Mouse (Mus musculus) liver, embryonic 12.5 days (tissue): ENCODE results near the gene Grem1. TPM values are rescaled to one million over a fixed set of nuclear protein-coding genes. Genes with fewer than 3 reads are reported as not detected.

Experiments used
- ATAC-seq: fragments of 200-750 bp; cut with Nextera tagmentation; 2 replicates; pipeline ENCODE4 v1.8.0; 2017; ENCODE audit warnings: moderate number of reproducible peaks, mild to moderate bottlenecking, moderate library complexity
- H3K27ac ChIP-seq: fragments of 300-500 bp; sonication (generic); 2 replicates; pipeline ENCODE4 v1.5.1; 2016; ENCODE audit warnings: mild to moderate bottlenecking
- H3K27me3 ChIP-seq: fragments of 300-500 bp; sonication (generic); replicated peaks from 2 replicates; pipeline ENCODE4 v1.6.1; 2016; ENCODE audit warnings: mild to moderate bottlenecking, moderate library complexity
- H3K36me3 ChIP-seq: fragments of 300-500 bp; sonication (generic); 2 replicates; pipeline ENCODE4 v1.6.1; 2016; ENCODE audit warnings: mild to moderate bottlenecking, moderate library complexity
- H3K4me1 ChIP-seq: fragments of 300-500 bp; sonication (generic); 2 replicates; pipeline ENCODE4 v1.6.1; 2016
- H3K4me2 ChIP-seq: fragments of 300-500 bp; sonication (generic); 2 replicates; pipeline ENCODE4 v1.6.1; 2016; ENCODE audit warnings: mild to moderate bottlenecking, moderate library complexity
- H3K4me3 ChIP-seq: fragments of 300-500 bp; sonication (generic); 2 replicates; pipeline ENCODE4 v1.5.1; 2016; ENCODE audit warnings: mild to moderate bottlenecking, moderate library complexity
- H3K9ac ChIP-seq: fragments of 300-500 bp; sonication (generic); 2 replicates; pipeline ENCODE4 v1.6.1; 2016; ENCODE audit warnings: mild to moderate bottlenecking, moderate library complexity
- H3K9me3 ChIP-seq: fragments of 300-500 bp; sonication (generic); replicated peaks from 2 replicates; pipeline ENCODE4 v1.6.1; 2016; ENCODE audit warnings: mild to moderate bottlenecking, moderate library complexity
- WGBS: fragments of 180-500 bp; shearing (Covaris S2); methylation state at CpG from one replicate; pipeline ENCODE4 v1.1.7; 2016; ENCODE audit not compliant: insufficient replicate concordance; 5-methylcytosine and 5-hydroxymethylcytosine counted together
- polyA plus RNA-seq: library from polyadenylated mRNA; unstranded; fragments of >200 nt; fragmentation: Nextera tagmentation; extraction: Ambion mirVana; gene quantifications from 2 replicates; pipeline ENCODE4 v1.2.1, GENCODE M21; 2016

Gene Grem1
- 0.13 and 0.19 TPM in 2 replicates for polyA plus RNA-seq

DNA sequence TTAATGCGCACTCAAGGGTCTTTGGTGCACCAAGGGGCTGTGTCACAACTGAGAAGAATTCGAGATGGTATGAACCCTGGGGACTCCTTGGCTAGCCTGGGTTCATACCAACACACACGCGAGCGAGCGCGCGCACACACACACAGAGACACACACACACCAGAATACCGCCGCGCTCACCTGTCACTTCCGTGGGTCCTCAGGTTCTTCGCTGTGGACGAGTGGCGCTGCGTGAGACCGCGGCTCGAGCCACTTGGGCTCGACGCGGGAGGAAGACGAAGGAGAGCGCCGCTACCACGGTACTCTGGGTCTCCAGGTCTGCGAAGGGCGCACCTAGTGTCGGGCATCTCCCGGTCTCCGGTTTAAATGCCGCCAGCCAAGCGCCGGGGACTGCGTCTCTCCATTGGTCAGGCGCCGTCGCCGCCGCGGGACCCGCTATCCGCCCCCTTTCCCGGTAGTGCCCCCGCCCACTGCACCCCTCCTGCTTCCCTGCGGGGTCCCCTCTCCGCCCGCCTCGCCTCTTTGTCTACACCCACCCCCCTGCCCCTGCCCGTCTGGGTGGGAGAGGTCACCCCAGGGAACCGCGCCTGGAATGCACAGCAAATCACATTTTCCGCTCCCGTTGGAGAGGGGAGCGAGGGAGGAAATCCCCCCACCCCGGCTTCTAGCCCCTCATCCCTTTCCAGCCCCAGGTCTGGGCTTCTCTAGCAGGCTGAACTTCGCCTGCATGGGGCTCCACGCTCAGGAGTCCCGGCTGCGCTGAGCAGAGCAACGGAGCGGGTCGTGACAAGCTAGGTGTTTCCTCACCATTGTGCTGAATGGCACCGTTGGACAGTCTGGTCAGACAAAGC is at the start of gene Grem1:
Gene Grem1, minus strand, starts transcription at position 336 of the 851 bp plus-strand sequence.
- ATAC-seq, result no peak
- H3K9ac ChIP-seq, result no peak within 1 kb of the TSS
- H3K9me3 ChIP-seq, result no peaks in the 10 kb centered on the region
- no peaks in the 10 kb centered on the region for H3K36me3 ChIP-seq
- peaks cover 51% of the 10 kb centered on the region for H3K27me3 ChIP-seq
- no peak within 1 kb of the TSS for H3K27ac ChIP-seq
- WGBS, result 1% methylated on average over 54 of the region's 64 CpGs
- peak within 1 kb of the TSS; percentile 58 for H3K4me2 ChIP-seq
- H3K4me3 ChIP-seq, result peak within 1 kb of the TSS; percentile 45
- 0 out of 2 replicates have a peak, but pooled peaks cover 4% of the 10 kb centered on the region for H3K4me1 ChIP-seq

DNA sequence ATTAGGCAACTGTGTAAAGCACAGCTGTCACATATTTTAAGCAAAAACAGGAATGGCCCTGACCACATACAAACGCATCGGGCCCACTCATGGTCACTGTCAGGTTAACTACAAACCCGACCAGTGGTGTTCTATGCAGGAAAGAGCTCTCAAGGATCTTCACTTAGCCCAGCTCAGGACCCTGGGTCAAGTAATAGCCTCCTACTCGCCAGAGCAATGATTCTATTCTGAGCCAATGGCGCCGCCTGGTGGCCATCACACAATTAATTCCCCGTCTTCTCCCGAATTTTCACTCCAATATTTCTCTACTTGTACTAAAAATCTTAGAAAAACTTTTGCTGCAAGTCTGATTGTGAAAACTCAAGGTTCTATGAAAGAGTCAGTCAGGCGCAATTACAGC is 49.2 kb upstream of the Grem1 start:
- Histone ChIP-seq H3K36me3 (no peaks in the 10 kb centered on the region), H3K4me1 (no peaks in the 10 kb centered on the region), H3K27me3 (no peaks in the 10 kb centered on the region), H3K4me3 (no peak overlapping the region), H3K4me2 (no peak overlapping the region), H3K27ac (no peak overlapping the region), H3K9me3 (no peaks in the 10 kb centered on the region), H3K9ac (no peak overlapping the region)
- WGBS, result 20% methylated on average over 9 of the region's 9 CpGs
- ATAC-seq, result no peak

DNA sequence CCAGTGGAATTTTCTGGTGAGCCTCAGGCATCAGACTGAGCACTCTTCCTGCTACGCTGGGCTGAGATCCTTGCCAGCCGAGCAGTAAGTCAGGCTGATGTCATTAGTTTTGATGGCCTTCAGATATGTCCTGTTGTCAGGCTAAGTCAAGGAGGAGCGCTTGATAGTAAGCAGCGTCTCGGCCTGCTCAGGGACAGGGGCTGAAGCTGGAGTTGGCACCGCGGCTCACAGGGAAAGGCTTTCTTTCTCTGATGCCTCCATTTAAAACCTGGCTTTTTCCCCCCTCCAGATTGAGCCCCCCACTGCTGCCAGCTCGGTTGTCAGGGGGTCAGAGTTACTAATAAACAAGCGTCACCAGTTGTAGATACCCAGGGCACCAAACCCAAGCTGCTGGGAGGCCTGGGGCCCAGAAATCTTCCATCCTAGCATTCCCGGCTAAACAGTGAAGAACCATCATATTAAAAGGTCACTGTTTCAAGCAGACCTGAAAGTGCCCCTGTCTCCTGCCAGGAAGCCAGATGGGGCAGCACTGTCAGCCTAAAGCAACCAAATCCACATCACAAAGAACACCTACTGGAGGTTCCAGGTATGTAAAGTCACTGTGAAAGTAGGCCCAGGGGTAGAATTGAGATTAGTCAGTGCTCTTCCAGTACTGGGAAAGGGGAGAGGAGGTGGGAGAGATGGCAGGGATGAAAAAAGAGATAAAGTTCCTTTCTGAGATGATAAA is 48.6 kb upstream of the Grem1 start:
- Histone ChIP-seq H3K27ac (no peak overlapping the region), H3K27me3 (no peaks in the 10 kb centered on the region), H3K9me3 (no peaks in the 10 kb centered on the region), H3K36me3 (no peaks in the 10 kb centered on the region), H3K4me2 (no peak overlapping the region), H3K4me1 (no peaks in the 10 kb centered on the region), H3K4me3 (no peak overlapping the region), H3K9ac (no peak overlapping the region)
- WGBS, result 62% methylated on average over 10 of the region's 10 CpGs
- no peak for ATAC-seq

DNA sequence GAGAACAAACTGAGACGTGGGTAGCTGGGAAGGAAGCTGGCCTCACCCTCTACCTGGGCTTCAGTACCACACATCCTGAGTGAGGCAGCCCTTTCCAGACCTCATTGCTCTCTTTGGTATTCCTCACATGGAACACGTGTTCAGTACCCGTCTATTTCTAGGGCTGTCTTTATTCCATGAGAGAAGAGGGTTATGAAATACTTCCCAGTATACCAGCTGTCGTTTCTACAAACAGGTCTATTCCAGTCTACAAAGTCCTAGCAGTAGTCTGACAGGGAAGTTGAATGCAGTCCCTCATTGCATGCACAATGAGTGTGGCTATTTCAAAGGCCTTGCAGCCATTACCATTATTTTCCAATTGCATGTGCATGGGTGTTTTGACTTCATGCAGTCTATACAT is 47.3 kb upstream of the Grem1 start:
- Histone ChIP-seq H3K9me3 (no peaks in the 10 kb centered on the region), H3K27me3 (no peaks in the 10 kb centered on the region), H3K27ac (no peak overlapping the region), H3K4me2 (no peak overlapping the region), H3K9ac (no peak overlapping the region), H3K36me3 (no peaks in the 10 kb centered on the region), H3K4me3 (no peak overlapping the region), H3K4me1 (no peaks in the 10 kb centered on the region)
- WGBS, result 65% methylated on average over 4 of the region's 4 CpGs
- no peak for ATAC-seq

DNA sequence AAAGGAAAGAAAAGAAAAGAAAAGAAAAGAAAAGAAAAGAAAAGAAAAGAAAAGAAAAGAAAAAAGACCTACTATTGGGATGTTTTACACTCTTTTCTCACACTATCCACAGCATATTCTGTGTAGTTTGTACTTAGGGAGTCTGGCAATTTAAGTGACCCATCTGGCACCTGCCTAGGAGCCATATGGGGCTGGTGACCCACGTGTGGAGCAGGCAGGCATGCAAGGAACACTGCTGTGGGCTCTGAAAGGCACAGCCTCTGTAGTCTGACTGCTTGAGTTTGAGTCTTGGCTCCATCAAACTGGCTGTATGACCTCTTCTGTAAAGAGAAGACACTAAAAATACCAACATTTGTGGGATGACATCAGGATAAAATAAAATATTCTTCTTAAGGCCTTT is 45.3 kb upstream of the Grem1 start:
- Histone ChIP-seq H3K36me3 (no peaks in the 10 kb centered on the region), H3K27ac (no peak overlapping the region), H3K9ac (no peak overlapping the region), H3K27me3 (no peaks in the 10 kb centered on the region), H3K4me1 (no peaks in the 10 kb centered on the region), H3K4me2 (no peak overlapping the region), H3K4me3 (no peak overlapping the region), H3K9me3 (no peaks in the 10 kb centered on the region)
- 19% methylated on average over 1 of the region's 1 CpGs for WGBS
- ATAC-seq, result no peak

DNA sequence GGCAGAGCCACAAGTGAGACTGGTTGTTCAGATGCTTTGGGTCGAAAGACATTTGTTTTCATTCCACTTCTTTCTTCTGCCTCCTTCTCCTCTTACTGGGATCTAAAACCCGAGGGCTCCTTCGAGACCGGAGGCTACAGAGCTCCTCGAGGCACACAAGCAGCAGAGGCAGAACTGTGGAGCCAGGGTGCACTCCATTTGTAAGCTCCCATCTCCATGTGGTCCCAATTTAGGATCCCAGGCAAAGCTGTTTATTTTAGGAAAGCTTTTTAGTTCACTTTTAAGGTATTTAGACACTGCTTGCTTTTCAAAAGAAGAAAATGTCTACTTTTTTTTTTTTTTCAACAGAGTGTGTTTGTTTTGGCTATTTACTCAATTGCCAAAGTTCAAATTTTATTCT is 42.4 kb upstream of the Grem1 start:
- no peak overlapping the region for H3K4me3 ChIP-seq
- H3K27me3 ChIP-seq, result no peaks in the 10 kb centered on the region
- ATAC-seq, result no peak
- H3K4me2 ChIP-seq, result no peak overlapping the region
- H3K4me1 ChIP-seq, result no peaks in the 10 kb centered on the region
- H3K9ac ChIP-seq, result no peak overlapping the region
- no peaks in the 10 kb centered on the region for H3K9me3 ChIP-seq
- H3K27ac ChIP-seq, result no peak overlapping the region
- WGBS, result 54% methylated on average over 5 of the region's 5 CpGs
- no peaks in the 10 kb centered on the region for H3K36me3 ChIP-seq

DNA sequence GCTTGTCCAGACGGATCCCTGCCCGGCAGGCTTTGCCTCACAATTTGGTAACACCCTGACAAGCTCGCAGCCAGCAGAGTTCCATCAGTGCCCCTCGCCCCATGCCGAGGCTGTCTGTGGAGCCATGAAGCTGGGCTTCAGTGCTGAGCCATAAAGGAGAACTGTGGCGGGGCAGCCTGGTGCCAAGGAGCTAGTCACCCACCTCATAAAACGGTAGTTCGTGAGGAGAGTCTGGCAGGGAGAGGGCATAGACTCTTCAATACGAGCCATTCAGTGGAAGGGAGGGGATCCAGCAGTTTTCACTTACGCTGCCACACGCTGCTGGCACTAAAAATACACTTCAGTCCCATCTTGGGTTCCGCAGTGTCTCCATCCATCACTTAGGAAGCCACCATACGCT is 40.2 kb upstream of the Grem1 start:
- 73% methylated on average over 13 of the region's 13 CpGs for WGBS
- H3K9ac ChIP-seq, result no peak overlapping the region
- ATAC-seq, result no peak
- no peaks in the 10 kb centered on the region for H3K27me3 ChIP-seq
- no peak overlapping the region for H3K4me3 ChIP-seq
- no peak overlapping the region for H3K27ac ChIP-seq
- no peak overlapping the region for H3K4me2 ChIP-seq
- H3K9me3 ChIP-seq, result no peaks in the 10 kb centered on the region
- H3K4me1 ChIP-seq, result no peaks in the 10 kb centered on the region
- no peaks in the 10 kb centered on the region for H3K36me3 ChIP-seq

DNA sequence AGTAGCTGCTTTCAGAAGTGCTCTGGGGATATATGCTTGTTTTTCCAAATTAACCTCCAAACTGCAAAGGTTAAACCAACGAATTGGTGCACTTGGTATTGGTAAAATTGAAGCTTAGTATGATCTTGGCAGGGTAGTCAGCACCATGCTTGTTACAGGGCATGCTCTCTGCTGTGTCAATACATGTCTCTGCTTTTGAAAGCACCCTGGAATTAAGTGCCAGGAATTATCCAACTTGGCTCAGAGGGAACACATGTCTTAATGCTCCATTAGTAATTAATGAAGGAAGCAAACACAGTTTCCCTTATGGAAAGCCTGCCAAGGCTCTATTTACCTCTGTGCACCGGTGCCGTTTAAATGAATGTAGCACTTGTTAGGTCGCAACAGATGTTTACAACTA is 36.7 kb upstream of the Grem1 start:
- 61% methylated on average over 4 of the region's 4 CpGs for WGBS
- H3K36me3 ChIP-seq, result no peaks in the 10 kb centered on the region
- H3K4me2 ChIP-seq, result no peak overlapping the region
- no peak overlapping the region for H3K9ac ChIP-seq
- ATAC-seq, result no peak
- H3K27ac ChIP-seq, result no peak overlapping the region
- no peaks in the 10 kb centered on the region for H3K4me1 ChIP-seq
- H3K27me3 ChIP-seq, result no peaks in the 10 kb centered on the region
- H3K9me3 ChIP-seq, result no peaks in the 10 kb centered on the region
- no peak overlapping the region for H3K4me3 ChIP-seq

DNA sequence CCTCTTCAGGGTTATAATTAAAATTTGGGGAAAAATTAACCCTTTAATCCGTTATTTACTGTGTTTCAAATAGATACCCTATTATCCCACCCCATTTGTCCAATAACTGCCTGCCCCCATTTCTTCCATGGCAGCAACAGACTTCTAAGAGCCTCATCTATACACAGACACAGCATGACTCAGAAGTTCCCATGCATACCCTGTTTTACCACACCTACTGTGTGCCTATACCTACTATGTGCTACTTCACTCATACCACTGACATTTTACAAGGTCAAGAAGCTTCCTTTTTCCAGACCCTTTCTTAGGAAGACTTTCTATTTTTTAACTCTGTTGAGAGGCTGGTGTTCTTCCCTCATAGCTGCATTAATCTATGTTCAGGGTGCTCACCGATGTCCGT is 35.1 kb upstream of the Grem1 start:
- H3K4me3 ChIP-seq, result no peak overlapping the region
- ATAC-seq, result no peak

DNA sequence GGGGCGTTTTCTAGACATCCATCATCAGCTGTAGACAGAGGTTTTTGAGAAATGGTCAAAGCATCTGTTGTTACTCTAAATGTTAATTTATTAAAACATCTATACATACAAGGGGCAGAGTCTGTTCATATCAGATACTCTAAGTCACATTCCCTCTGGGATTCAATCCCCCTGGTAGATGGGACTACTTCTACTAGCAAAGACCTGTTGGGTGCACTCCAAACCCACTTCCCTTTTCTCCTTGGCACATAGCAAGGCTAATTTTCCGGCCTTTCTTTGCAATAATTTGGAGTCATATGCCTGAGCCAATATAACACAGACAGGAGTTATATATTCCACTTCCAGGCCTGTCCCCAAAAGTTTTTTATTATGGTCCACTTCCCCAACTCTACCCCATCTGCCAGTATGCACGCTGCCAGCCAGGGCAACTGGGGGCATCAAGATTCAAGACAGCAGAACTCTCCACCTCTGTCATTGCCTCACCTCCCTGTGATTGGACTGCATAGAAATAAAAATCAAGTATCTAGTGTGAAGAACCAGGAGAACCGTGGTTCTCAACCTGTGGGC is 30.5 kb upstream of the Grem1 start:
- Histone ChIP-seq H3K9ac (no peak overlapping the region), H3K27ac (no peak overlapping the region), H3K9me3 (no peaks in the 10 kb centered on the region), H3K27me3 (no peaks in the 10 kb centered on the region), H3K36me3 (no peaks in the 10 kb centered on the region), H3K4me3 (no peak overlapping the region), H3K4me1 (no peaks in the 10 kb centered on the region), H3K4me2 (no peak overlapping the region)
- 61% methylated on average over 4 of the region's 4 CpGs for WGBS
- no peak for ATAC-seq

More for the DNA sequence above, 35.1 kb upstream of the Grem1 start:
- H3K4me2 ChIP-seq, result no peak overlapping the region
- H3K27me3 ChIP-seq, result no peaks in the 10 kb centered on the region
- H3K36me3 ChIP-seq, result no peaks in the 10 kb centered on the region
- no peaks in the 10 kb centered on the region for H3K9me3 ChIP-seq
- no peak overlapping the region for H3K27ac ChIP-seq
- 68% methylated on average over 3 of the region's 3 CpGs for WGBS
- no peaks in the 10 kb centered on the region for H3K4me1 ChIP-seq
- no peak overlapping the region for H3K9ac ChIP-seq

DNA sequence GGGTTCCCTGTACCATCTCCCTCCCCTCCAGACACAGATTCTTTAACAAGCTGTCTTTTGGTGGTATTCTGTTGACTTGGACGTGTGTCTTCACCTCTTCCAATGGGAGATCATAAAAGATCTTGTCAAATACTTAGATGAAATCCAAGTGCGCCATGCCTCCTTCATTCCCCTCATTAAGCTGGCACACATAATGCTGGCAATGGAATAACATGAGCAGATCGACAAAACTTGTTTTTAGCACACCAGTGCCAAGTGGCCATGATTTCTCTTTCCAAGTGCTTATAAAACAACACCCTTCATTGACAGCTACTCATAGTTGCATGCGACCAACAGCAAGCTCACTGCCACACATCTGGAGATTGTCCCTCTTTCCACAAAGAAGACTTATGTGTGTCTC is 29.4 kb upstream of the Grem1 start:
- H3K9me3 ChIP-seq, result no peaks in the 10 kb centered on the region
- H3K4me3 ChIP-seq, result no peak overlapping the region
- no peaks in the 10 kb centered on the region for H3K36me3 ChIP-seq
- H3K27ac ChIP-seq, result no peak overlapping the region
- H3K27me3 ChIP-seq, result no peaks in the 10 kb centered on the region
- WGBS, result 66% methylated on average over 4 of the region's 4 CpGs
- ATAC-seq, result no peak
- no peak overlapping the region for H3K4me2 ChIP-seq
- H3K9ac ChIP-seq, result no peak overlapping the region
- H3K4me1 ChIP-seq, result no peaks in the 10 kb centered on the region

DNA sequence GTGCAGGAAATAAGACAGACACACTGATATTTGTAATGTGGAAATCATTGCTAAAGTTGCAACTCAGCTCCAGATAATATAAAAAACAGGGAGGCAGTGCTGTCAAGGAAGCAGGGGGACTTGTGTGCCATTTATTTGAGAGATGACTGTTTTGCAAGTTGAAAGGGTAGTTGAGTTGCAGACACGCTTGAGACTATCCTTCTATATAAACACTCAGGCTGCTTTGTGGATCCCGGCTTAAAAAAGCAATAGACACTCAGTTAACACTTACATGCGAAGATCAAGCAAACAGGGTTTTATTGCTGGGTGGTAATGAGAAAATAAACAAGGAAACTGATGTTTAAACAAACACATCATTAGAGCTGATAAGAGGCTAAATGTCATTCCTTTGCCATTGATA is 26.4 kb upstream of the Grem1 start:
- no peaks in the 10 kb centered on the region for H3K36me3 ChIP-seq
- H3K4me2 ChIP-seq, result no peak overlapping the region
- no peak for ATAC-seq
- H3K4me3 ChIP-seq, result no peak overlapping the region
- H3K9ac ChIP-seq, result no peak overlapping the region
- no peak overlapping the region for H3K27ac ChIP-seq
- H3K27me3 ChIP-seq, result no peaks in the 10 kb centered on the region
- WGBS, result 48% methylated on average over 3 of the region's 3 CpGs
- no peaks in the 10 kb centered on the region for H3K9me3 ChIP-seq
- H3K4me1 ChIP-seq, result no peaks in the 10 kb centered on the region
